Mouse (Mus musculus) midbrain, embryonic 12.5 days (tissue): ENCODE measurements around the gene Apc2. TPM values are rescaled to one million over a fixed set of nuclear protein-coding genes. Genes with fewer than 3 reads are reported as not detected.
A peak's percentile ranks its signal among the peaks of the same experiment; 100 is the strongest.

ENCODE experiments used
- ATAC-seq: fragments of 200-750 bp; cut with Nextera tagmentation; 2 replicates; pipeline ENCODE4 v1.8.0; 2017; ENCODE audit warnings: low read depth, moderate TSS enrichment, moderate library complexity; ENCODE audit not compliant: low FRiP score
- H3K27ac ChIP-seq: fragments of 300-500 bp; sonication (generic); replicated peaks from 2 replicates; pipeline ENCODE4 v1.5.1; 2016; ENCODE audit warnings: mild to moderate bottlenecking
- H3K27me3 ChIP-seq: fragments of 300-500 bp; sonication (generic); 2 replicates; pipeline ENCODE4 v1.6.1; 2016; ENCODE audit warnings: mild to moderate bottlenecking
- H3K36me3 ChIP-seq: fragments of 300-500 bp; sonication (generic); 2 replicates; pipeline ENCODE4 v1.6.1; 2016
- H3K4me1 ChIP-seq: fragments of 300-500 bp; sonication (generic); 2 replicates; pipeline ENCODE4 v1.6.1; 2016
- H3K4me2 ChIP-seq: fragments of 300-500 bp; sonication (generic); replicated peaks from 2 replicates; pipeline ENCODE4 v1.6.1; 2016; ENCODE audit warnings: mild to moderate bottlenecking, moderate library complexity
- H3K4me3 ChIP-seq: fragments of 300-500 bp; sonication (generic); 2 replicates; pipeline ENCODE4 v1.5.1; 2016; ENCODE audit warnings: mild to moderate bottlenecking
- H3K9ac ChIP-seq: fragments of 300-500 bp; sonication (generic); replicated peaks from 2 replicates; pipeline ENCODE4 v1.6.1; 2016; ENCODE audit warnings: mild to moderate bottlenecking, moderate library complexity
- H3K9me3 ChIP-seq: fragments of 300-500 bp; sonication (generic); 2 replicates; pipeline ENCODE4 v1.6.1; 2016; ENCODE audit warnings: mild to moderate bottlenecking
- WGBS: fragments of 180-500 bp; shearing (Covaris S2); methylation state at CpG from one replicate; pipeline ENCODE4 v1.1.7; 2016; 5-methylcytosine and 5-hydroxymethylcytosine counted together
- polyA plus RNA-seq: library from polyadenylated mRNA; unstranded; fragments of >200 nt; fragmentation: Nextera tagmentation; extraction: Ambion mirVana; gene quantifications from 2 replicates; pipeline ENCODE4 v1.2.1, GENCODE M21; 2016

Gene Apc2
- polyA plus RNA-seq, 1 experiment from 2014 or later = 181 TPM

GRCm38 (mm10) chr10:80313627-80314201 lies 17.9 kb downstream of the Apc2 start:
- ATAC-seq = no peak
- Histone ChIP-seq H3K9me3 (no peaks in the 10 kb centered on the region), H3K27me3 (peaks cover 52% of the 10 kb centered on the region), H3K9ac (no peak overlapping the region; the same call in 1 of the 2 replicates), H3K4me2 (no peak overlapping the region), H3K36me3 (peaks cover 100% of the 10 kb centered on the region), H3K4me1 (peaks cover 28% of the 10 kb centered on the region), H3K4me3 (no peak overlapping the region), H3K27ac (no peak overlapping the region)
- WGBS = 65% methylated on average over 20 of the region's 20 CpGs

GRCm38 (mm10) chr10:80314494-80315001 lies 18.8 kb downstream of the Apc2 start:
- Histone ChIP-seq H3K27me3 (peaks cover 52% of the 10 kb centered on the region), H3K4me2 (no peak overlapping the region), H3K9ac (no peak overlapping the region), H3K4me3 (no peak overlapping the region), H3K27ac (no peak overlapping the region), H3K4me1 (peaks cover 34% of the 10 kb centered on the region), H3K36me3 (peaks cover 92% of the 10 kb centered on the region), H3K9me3 (no peaks in the 10 kb centered on the region)
- WGBS = 64% methylated on average over 16 of the region's 16 CpGs
- ATAC-seq = no peak

- WGBS = 62% methylated on average over 27 of the region's 27 CpGs
- no peak for ATAC-seq
- Histone ChIP-seq H3K9ac (peak overlapping the region; percentile 20), H3K4me1 (peaks cover 39% of the 10 kb centered on the region), H3K9me3 (no peaks in the 10 kb centered on the region), H3K27me3 (peaks cover 52% of the 10 kb centered on the region), H3K36me3 (peaks cover 85% of the 10 kb centered on the region), H3K4me2 (no peak overlapping the region), H3K27ac (0 out of 2 replicates have a peak overlapping the region, but pooled peaks have one; percentile 10), H3K4me3 (no peak overlapping the region)
These were observed 19.5 kb downstream of the Apc2 start for GRCm38 (mm10) chr10:80315315-80315714.

GRCm38 (mm10) chr10:80316359-80316781 lies 20.6 kb downstream of the Apc2 start:
- 44% methylated on average over 11 of the region's 11 CpGs for whole genome bisulfite sequencing
- Histone ChIP-seq H3K4me3 (no peak overlapping the region), H3K27ac (0 out of 2 replicates have a peak overlapping the region, but pooled peaks have one; percentile 15), H3K9ac (0 out of 2 replicates have a peak overlapping the region, but pooled peaks have one; percentile 11), H3K36me3 (peaks cover 74% of the 10 kb centered on the region), H3K4me1 (peaks cover 41% of the 10 kb centered on the region), H3K4me2 (no peak overlapping the region), H3K9me3 (no peaks in the 10 kb centered on the region), H3K27me3 (peaks cover 49% of the 10 kb centered on the region)
- ATAC-seq = no peak

- peaks cover 44% of the 10 kb centered on the region for H3K27me3 ChIP-seq
- H3K36me3 ChIP-seq = peaks cover 68% of the 10 kb centered on the region
- no peak for ATAC-seq
- peaks cover 41% of the 10 kb centered on the region for H3K4me1 ChIP-seq
- no peak overlapping the region for H3K27ac ChIP-seq
- no peak overlapping the region for H3K9ac ChIP-seq
- H3K4me2 ChIP-seq = no peak overlapping the region
- WGBS = 62% methylated on average over 10 of the region's 10 CpGs
- H3K9me3 ChIP-seq = no peaks in the 10 kb centered on the region
- no peak overlapping the region for H3K4me3 ChIP-seq
These were observed 21.2 kb downstream of the Apc2 start for GRCm38 (mm10) chr10:80317011-80317410.

GRCm38 (mm10) chr10:80320340-80320760 lies 24.6 kb downstream of the Apc2 start, which contains the start of gene 2310011J03Rik:
TSS of gene 2310011J03Rik (minus strand) at chr10:80320537.
- Histone ChIP-seq H3K4me3 (peak within 1 kb of the TSS; percentile 80), H3K36me3 (peaks cover 34% of the 10 kb centered on the region), H3K4me2 (peak within 1 kb of the TSS; percentile 97), H3K9ac (peak within 1 kb of the TSS; percentile 76), H3K27me3 (peaks cover 41% of the 10 kb centered on the region), H3K4me1 (peaks cover 44% of the 10 kb centered on the region), H3K27ac (peak within 1 kb of the TSS; percentile 30; the same call in 1 of the 2 replicates), H3K9me3 (no peaks in the 10 kb centered on the region)
- WGBS = under 1% methylated on average over 34 of the region's 34 CpGs
- peak; percentile 62 for ATAC-seq

- Histone ChIP-seq H3K4me2 (no peak overlapping the region), H3K27me3 (peaks cover 40% of the 10 kb centered on the region), H3K9me3 (no peaks in the 10 kb centered on the region), H3K27ac (0 out of 2 replicates have a peak overlapping the region, but pooled peaks have one; percentile 6), H3K9ac (no peak overlapping the region), H3K4me3 (no peak overlapping the region), H3K4me1 (peaks cover 37% of the 10 kb centered on the region), H3K36me3 (peaks cover 26% of the 10 kb centered on the region)
- ATAC-seq = no peak
- WGBS = 85% methylated on average over 6 of the region's 6 CpGs
These were observed 25.4 kb downstream of the Apc2 start for GRCm38 (mm10) chr10:80321014-80321669.

GRCm38 (mm10) chr10:80321670-80322581 lies 26.1 kb downstream of the Apc2 start:
- no peak for ATAC-seq
- Histone ChIP-seq H3K4me1 (peaks cover 29% of the 10 kb centered on the region), H3K36me3 (peaks cover 18% of the 10 kb centered on the region), H3K27ac (0 out of 2 replicates have a peak overlapping the region, but pooled peaks have one; percentile 6), H3K4me2 (peak overlapping the region; percentile 83; the same call in 1 of the 2 replicates), H3K9ac (no peak overlapping the region), H3K27me3 (peaks cover 38% of the 10 kb centered on the region), H3K9me3 (no peaks in the 10 kb centered on the region), H3K4me3 (no peak overlapping the region)
- 96% methylated on average over 21 of the region's 21 CpGs for WGBS

- WGBS = 5% methylated on average over 28 of the region's 28 CpGs
- no peak for ATAC-seq
- Histone ChIP-seq H3K27me3 (peaks cover 41% of the 10 kb centered on the region), H3K4me1 (peaks cover 28% of the 10 kb centered on the region), H3K27ac (no peak overlapping the region), H3K9ac (peak overlapping the region; percentile 41), H3K4me3 (peak overlapping the region; percentile 51), H3K4me2 (peak overlapping the region; percentile 83), H3K9me3 (no peaks in the 10 kb centered on the region), H3K36me3 (peaks cover 10% of the 10 kb centered on the region)
These were observed 27.0 kb downstream of the Apc2 start for GRCm38 (mm10) chr10:80322811-80323211.

- peak overlapping the region; percentile 41 for H3K9ac ChIP-seq
- H3K9me3 ChIP-seq = no peaks in the 10 kb centered on the region
- H3K4me1 ChIP-seq = peaks cover 25% of the 10 kb centered on the region
- H3K4me2 ChIP-seq = peak overlapping the region; percentile 83
- peak; percentile 14 for ATAC-seq
- peak overlapping the region; percentile 51 for H3K4me3 ChIP-seq
- peaks cover 3% of the 10 kb centered on the region for H3K36me3 ChIP-seq
- WGBS = 3% methylated on average over 46 of the region's 46 CpGs
- H3K27ac ChIP-seq = no peak overlapping the region
- H3K27me3 ChIP-seq = peaks cover 44% of the 10 kb centered on the region
These were observed 27.7 kb downstream of the Apc2 start for GRCm38 (mm10) chr10:80323261-80324119.
